Mouse (Mus musculus): ENCODE measurements around the gene Ttc39a. TPM values are rescaled to one million over a fixed set of nuclear protein-coding genes. Genes with fewer than 3 reads are reported as not detected.

Ttc39a gene
- polyA plus RNA-seq, 1 experiment from 2014 or later: 2.3 TPM

DNA sequence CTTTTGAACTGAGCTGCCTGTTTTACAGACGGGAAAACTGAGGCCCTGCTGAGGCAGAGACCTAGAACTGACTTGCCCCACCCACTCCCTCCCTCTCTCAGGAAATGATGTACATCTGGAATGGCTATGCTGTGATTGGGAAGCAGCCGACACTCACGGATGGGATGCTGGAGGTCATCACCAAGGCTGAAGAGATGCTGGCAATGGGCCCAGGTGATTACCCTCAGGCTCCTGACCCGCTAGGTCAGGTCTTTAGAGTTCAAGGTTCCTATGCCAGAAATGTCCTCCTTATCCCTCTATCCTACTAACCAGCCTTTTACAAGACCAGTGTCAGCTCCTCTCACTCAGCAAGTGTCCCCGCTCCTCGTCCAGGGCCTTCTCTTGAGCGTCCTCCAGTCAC is 35.7 kb downstream of the Ttc39a start:
- no peaks in the 10 kb centered on the region for H3K4me1 ChIP-seq
- no peak for ATAC-seq (ENCODE audit: low FRiP score)
- no peaks in the 10 kb centered on the region for H3K36me3 ChIP-seq
- no peak overlapping the region for H3K4me2 ChIP-seq (replicated peaks)
- no peak overlapping the region for H3K4me3 ChIP-seq
- WGBS: 92% methylated on average over 7 of the region's 7 CpGs
- H3K9ac ChIP-seq: no peak overlapping the region
- no peaks in the 10 kb centered on the region for H3K27me3 ChIP-seq
- no peaks in the 10 kb centered on the region for H3K9me3 ChIP-seq (replicated peaks)
- H3K27ac ChIP-seq: no peak overlapping the region

- no peak for ATAC-seq (ENCODE audit: low FRiP score)
- Histone ChIP-seq H3K4me3 (no peak overlapping the region), H3K4me1 (no peaks in the 10 kb centered on the region), H3K36me3 (no peaks in the 10 kb centered on the region), H3K9ac (no peak overlapping the region), H3K27ac (no peak overlapping the region), H3K4me2 (replicated peaks) (no peak overlapping the region), H3K27me3 (no peaks in the 10 kb centered on the region), H3K9me3 (replicated peaks) (no peaks in the 10 kb centered on the region)
- 87% methylated on average over 4 of the region's 4 CpGs for WGBS
These were observed 36.2 kb downstream of the Ttc39a start for GRCm38 (mm10) chr4:109442649-109443048.

GRCm38 (mm10) chr4:109444471-109444870 is 38.0 kb downstream of the Ttc39a start:
- H3K4me2 ChIP-seq (replicated peaks): no peak overlapping the region
- H3K4me1 ChIP-seq: no peaks in the 10 kb centered on the region
- H3K36me3 ChIP-seq: no peaks in the 10 kb centered on the region
- H3K9ac ChIP-seq: no peak overlapping the region
- no peaks in the 10 kb centered on the region for H3K27me3 ChIP-seq
- no peak for ATAC-seq (ENCODE audit: low FRiP score)
- no peak overlapping the region for H3K27ac ChIP-seq
- no peaks in the 10 kb centered on the region for H3K9me3 ChIP-seq (replicated peaks)
- H3K4me3 ChIP-seq: no peak overlapping the region
- WGBS: 88% methylated on average over 6 of the region's 6 CpGs

- ATAC-seq (ENCODE audit: low FRiP score): no peak
- H3K27ac ChIP-seq: no peak overlapping the region
- 81% methylated on average over 2 of the region's 2 CpGs for WGBS
These were observed 38.5 kb downstream of the Ttc39a start for GRCm38 (mm10) chr4:109444951-109445350.

GRCm38 (mm10) chr4:109445397-109445796 is 39.0 kb downstream of the Ttc39a start:
- WGBS: 84% methylated on average over 2 of the region's 2 CpGs
- no peak overlapping the region for H3K4me3 ChIP-seq
- ATAC-seq (ENCODE audit: low FRiP score): no peak

More at GRCm38 (mm10) chr4:109444951-109445350, 38.5 kb downstream of the Ttc39a start:
- Histone ChIP-seq H3K4me2 (replicated peaks) (no peak overlapping the region), H3K4me1 (no peaks in the 10 kb centered on the region), H3K4me3 (no peak overlapping the region), H3K9ac (no peak overlapping the region), H3K27me3 (no peaks in the 10 kb centered on the region), H3K9me3 (replicated peaks) (no peaks in the 10 kb centered on the region), H3K36me3 (no peaks in the 10 kb centered on the region)

GRCm38 (mm10) chr4:109445956-109446355 is 39.5 kb downstream of the Ttc39a start:
- 83% methylated on average over 1 of the region's 1 CpGs for WGBS
- ATAC-seq (ENCODE audit: low FRiP score): no peak
- Histone ChIP-seq H3K27me3 (no peaks in the 10 kb centered on the region), H3K4me1 (no peaks in the 10 kb centered on the region), H3K27ac (no peak overlapping the region), H3K9me3 (replicated peaks) (no peaks in the 10 kb centered on the region), H3K4me2 (replicated peaks) (no peak overlapping the region), H3K4me3 (no peak overlapping the region), H3K36me3 (no peaks in the 10 kb centered on the region), H3K9ac (no peak overlapping the region)

More at GRCm38 (mm10) chr4:109445397-109445796, 39.0 kb downstream of the Ttc39a start:
- H3K4me1 ChIP-seq: no peaks in the 10 kb centered on the region
- H3K27me3 ChIP-seq: no peaks in the 10 kb centered on the region
- H3K9me3 ChIP-seq (replicated peaks): no peaks in the 10 kb centered on the region
- H3K4me2 ChIP-seq (replicated peaks): no peak overlapping the region
- no peaks in the 10 kb centered on the region for H3K36me3 ChIP-seq
- H3K9ac ChIP-seq: no peak overlapping the region
- H3K27ac ChIP-seq: no peak overlapping the region

DNA sequence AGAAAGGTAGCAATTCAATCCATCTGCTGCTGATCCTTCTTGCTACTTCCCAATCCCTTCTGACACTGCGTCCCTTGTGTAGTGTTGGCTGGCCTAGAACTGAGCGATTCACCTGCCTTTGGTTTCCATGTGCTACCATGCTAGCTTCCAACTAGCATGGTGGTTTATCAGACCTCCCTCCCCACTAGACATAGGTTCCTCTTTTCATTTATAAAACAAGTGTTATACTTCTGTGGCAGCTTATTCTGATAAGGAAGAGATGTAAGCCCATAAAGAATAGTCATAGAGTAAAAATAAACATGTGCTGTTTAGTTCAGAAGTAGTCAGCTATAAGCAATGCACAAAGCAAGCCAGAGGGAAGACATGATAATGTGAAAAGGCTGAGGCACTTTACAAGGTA is 42.1 kb downstream of the Ttc39a start:
- no peaks in the 10 kb centered on the region for H3K36me3 ChIP-seq
- no peak for ATAC-seq (ENCODE audit: low FRiP score)
- no peaks in the 10 kb centered on the region for H3K9me3 ChIP-seq (replicated peaks)
- no peaks in the 10 kb centered on the region for H3K4me1 ChIP-seq
- no peak overlapping the region for H3K27ac ChIP-seq
- 98% methylated on average over 2 of the region's 2 CpGs for WGBS
- no peak overlapping the region for H3K4me3 ChIP-seq
- H3K4me2 ChIP-seq (replicated peaks): no peak overlapping the region
- no peaks in the 10 kb centered on the region for H3K27me3 ChIP-seq
- H3K9ac ChIP-seq: no peak overlapping the region

- Histone ChIP-seq H3K9me3 (replicated peaks) (no peaks in the 10 kb centered on the region), H3K36me3 (peaks cover 13% of the 10 kb centered on the region; the same call in 1 of the 2 replicates), H3K4me3 (no peak overlapping the region), H3K27me3 (no peaks in the 10 kb centered on the region), H3K4me1 (0 out of 2 replicates have a peak, but pooled peaks cover 2% of the 10 kb centered on the region), H3K4me2 (replicated peaks) (no peak overlapping the region), H3K9ac (no peak overlapping the region), H3K27ac (no peak overlapping the region)
- ATAC-seq (ENCODE audit: low FRiP score): no peak
- WGBS: 89% methylated on average over 6 of the region's 6 CpGs
These were observed 50.4 kb downstream of the Ttc39a start for GRCm38 (mm10) chr4:109456821-109457220.

- Histone ChIP-seq H3K27me3 (no peaks in the 10 kb centered on the region), H3K36me3 (peaks cover under 1% of the 10 kb centered on the region; the same call in 1 of the 2 replicates), H3K4me3 (no peak overlapping the region), H3K4me2 (replicated peaks) (no peak overlapping the region), H3K4me1 (0 out of 2 replicates have a peak, but pooled peaks cover 2% of the 10 kb centered on the region), H3K27ac (no peak overlapping the region), H3K9ac (no peak overlapping the region), H3K9me3 (replicated peaks) (no peaks in the 10 kb centered on the region)
- WGBS: 76% methylated on average over 3 of the region's 3 CpGs
- ATAC-seq (ENCODE audit: low FRiP score): no peak
These were observed 54.2 kb downstream of the Ttc39a start for GRCm38 (mm10) chr4:109460421-109461179.

GRCm38 (mm10) chr4:109463892-109464291 is 57.5 kb downstream of the Ttc39a start:
- 0 out of 2 replicates have a peak, but pooled peaks cover 2% of the 10 kb centered on the region for H3K4me1 ChIP-seq
- no peak overlapping the region for H3K9ac ChIP-seq
- no peak overlapping the region for H3K4me2 ChIP-seq (replicated peaks)
- no peak overlapping the region for H3K27ac ChIP-seq
- no peak for ATAC-seq (ENCODE audit: low FRiP score)
- no peaks in the 10 kb centered on the region for H3K36me3 ChIP-seq
- no peak overlapping the region for H3K4me3 ChIP-seq
- H3K9me3 ChIP-seq (replicated peaks): no peaks in the 10 kb centered on the region
- H3K27me3 ChIP-seq: no peaks in the 10 kb centered on the region

- H3K4me3 ChIP-seq: no peak overlapping the region
- peaks cover 2% of the 10 kb centered on the region; the same call in 1 of the 2 replicates for H3K4me1 ChIP-seq
- ATAC-seq (ENCODE audit: low FRiP score): no peak
- H3K27me3 ChIP-seq: no peaks in the 10 kb centered on the region
- H3K9me3 ChIP-seq (replicated peaks): no peaks in the 10 kb centered on the region
- no peak overlapping the region for H3K4me2 ChIP-seq (replicated peaks)
- H3K9ac ChIP-seq: no peak overlapping the region
- H3K36me3 ChIP-seq: peaks cover 5% of the 10 kb centered on the region; the same call in 1 of the 2 replicates
- no peak overlapping the region for H3K27ac ChIP-seq
These were observed 61.3 kb downstream of the Ttc39a start for GRCm38 (mm10) chr4:109467687-109468086.

DNA sequence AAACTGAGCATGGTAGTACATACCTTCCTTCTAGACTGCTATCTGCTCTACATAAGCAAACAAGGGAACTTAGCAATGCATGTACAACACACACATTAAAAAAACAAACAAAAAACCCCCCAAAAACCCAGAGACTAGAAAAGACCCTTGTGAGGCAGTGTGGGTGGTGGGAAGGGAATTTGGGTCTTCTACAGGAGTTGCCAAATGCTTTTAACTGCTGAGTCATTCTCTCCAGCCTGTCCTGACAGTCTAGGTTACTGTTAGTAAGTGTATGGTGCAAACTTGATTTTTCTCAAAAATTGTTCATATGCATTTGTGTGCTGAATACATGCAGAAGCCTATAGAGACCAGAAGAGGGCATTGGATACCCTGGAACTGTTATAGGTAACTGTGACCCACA is 65.2 kb downstream of the Ttc39a start:
- Histone ChIP-seq H3K36me3 (peaks cover 6% of the 10 kb centered on the region), H3K27me3 (no peaks in the 10 kb centered on the region), H3K9me3 (replicated peaks) (no peaks in the 10 kb centered on the region), H3K4me2 (replicated peaks) (no peak overlapping the region), H3K4me3 (no peak overlapping the region), H3K9ac (no peak overlapping the region), H3K4me1 (peaks cover 8% of the 10 kb centered on the region), H3K27ac (no peak overlapping the region)
- ATAC-seq (ENCODE audit: low FRiP score): no peak

- H3K4me3 ChIP-seq: no peak overlapping the region
- H3K9ac ChIP-seq: no peak overlapping the region
- no peaks in the 10 kb centered on the region for H3K27me3 ChIP-seq
- H3K4me1 ChIP-seq: peaks cover 8% of the 10 kb centered on the region
- no peak overlapping the region for H3K27ac ChIP-seq
- WGBS: 96% methylated on average over 3 of the region's 3 CpGs
- peaks cover 6% of the 10 kb centered on the region for H3K36me3 ChIP-seq
- no peak overlapping the region for H3K4me2 ChIP-seq (replicated peaks)
- no peak for ATAC-seq (ENCODE audit: low FRiP score)
- no peaks in the 10 kb centered on the region for H3K9me3 ChIP-seq (replicated peaks)
These were observed 66.1 kb downstream of the Ttc39a start for GRCm38 (mm10) chr4:109472566-109472965.
